Mouse (Mus musculus) C2C12 (cell line): ENCODE data around the gene Espl1. TPM values are rescaled to one million over a fixed set of nuclear protein-coding genes. Genes with fewer than 3 reads are reported as not detected.

Experiments
- H3K27me3 ChIP-seq: one replicate; pipeline ENCODE4 v1.6.1; 2011; ENCODE audit not compliant: control insufficient read depth, insufficient read depth, insufficient read length
- H3K36me3 ChIP-seq: one replicate; pipeline ENCODE4 v1.6.1; 2011; ENCODE audit not compliant: control insufficient read depth, insufficient read depth
- H3K4me3 ChIP-seq: one replicate; pipeline ENCODE4 v1.5.1; 2011; ENCODE audit warnings: mild to moderate bottlenecking, control low read depth; ENCODE audit not compliant: poor library complexity, insufficient read depth, severe bottlenecking
- H3K79me2 ChIP-seq: one replicate; pipeline ENCODE4 v1.6.1; 2011; ENCODE audit not compliant: control insufficient read depth, insufficient read depth
- H3K79me3 ChIP-seq: one replicate; pipeline ENCODE4 v1.6.1; 2011; ENCODE audit warnings: low read depth, control low read depth
- H3ac ChIP-seq: one replicate; pipeline ENCODE3; 2011; ENCODE audit warnings: low read depth; ENCODE audit not compliant: control insufficient read depth, insufficient read length
- CEBPB ChIP-seq: IDR thresholded peaks from one replicate; pipeline ENCODE4 v1.6.1; 2011; ENCODE audit warnings: low read depth, mild to moderate bottlenecking, control low read depth, moderate library complexity
- CTCF ChIP-seq: IDR thresholded peaks from one replicate; pipeline ENCODE4 v1.5.1; 2011; ENCODE audit not compliant: control insufficient read depth, insufficient read depth, insufficient read length
- FOSL1 ChIP-seq: IDR thresholded peaks from one replicate; pipeline ENCODE4 v1.8.0; 2011; ENCODE audit warnings: mild to moderate bottlenecking, low read length; ENCODE audit not compliant: poor library complexity, insufficient read depth, severe bottlenecking
- MAX ChIP-seq: IDR thresholded peaks from one replicate; pipeline ENCODE4 v1.6.1; 2011; ENCODE audit warnings: mild to moderate bottlenecking, control low read depth
- MYOD1 ChIP-seq: IDR thresholded peaks from one replicate; pipeline ENCODE4 v1.6.1; 2011; ENCODE audit warnings: low read depth; ENCODE audit not compliant: control insufficient read depth, insufficient read length
- MYOG ChIP-seq: IDR thresholded peaks from one replicate; pipeline ENCODE4 v1.6.1; 2011; ENCODE audit not compliant: control insufficient read depth, insufficient read length; ENCODE audit errors: extremely low read depth
- USF1 ChIP-seq: IDR thresholded peaks from one replicate; pipeline ENCODE4 v1.6.1; 2011; ENCODE audit warnings: low read depth, mild to moderate bottlenecking, control low read depth, moderate library complexity
- polyA plus RNA-seq: library from polyadenylated mRNA; unstranded; fragments of >200 nt; fragmentation: generic; extraction: Trizol; gene quantifications from one replicate; pipeline ENCODE4 v1.2.1, GENCODE M21; 2012; ENCODE audit warnings: missing spikeins

Espl1 gene
- polyA plus RNA-seq, 1 experiment: 47.0 TPM

GRCm38 (mm10) chr15:102249251-102249691 is 46.8 kb upstream of the Espl1 start:
- H3K36me3 ChIP-seq: peaks cover 40% of the 10 kb centered on the region
- H3K27me3 ChIP-seq: no peaks in the 10 kb centered on the region
- H3K79me2 ChIP-seq: peaks cover 50% of the 10 kb centered on the region
- no peak for TF ChIP-seq USF1
- no peak for TF ChIP-seq MAX
- TF ChIP-seq CEBPB: no peak
- TF ChIP-seq MYOD1: no peak
- no peak for TF ChIP-seq CTCF
- TF ChIP-seq MYOG: no peak
- no peak for TF ChIP-seq FOSL1
- no peak overlapping the region for H3ac ChIP-seq
- H3K79me3 ChIP-seq: peaks cover 12% of the 10 kb centered on the region
- H3K4me3 ChIP-seq: no peak overlapping the region

GRCm38 (mm10) chr15:102249967-102250366 is 46.1 kb upstream of the Espl1 start:
- H3K79me3 ChIP-seq: peaks cover 9% of the 10 kb centered on the region
- H3K79me2 ChIP-seq: peaks cover 47% of the 10 kb centered on the region
- H3K27me3 ChIP-seq: no peaks in the 10 kb centered on the region
- H3ac ChIP-seq: no peak overlapping the region
- H3K36me3 ChIP-seq: peaks cover 40% of the 10 kb centered on the region
- H3K4me3 ChIP-seq: no peak overlapping the region
- TF ChIP-seq FOSL1 (no peak), MYOD1 (no peak), CTCF (no peak), USF1 (no peak), CEBPB (no peak), MYOG (no peak), MAX (no peak)

GRCm38 (mm10) chr15:102250521-102250920 is 45.5 kb upstream of the Espl1 start:
- H3K79me3 ChIP-seq: peaks cover 7% of the 10 kb centered on the region

GRCm38 (mm10) chr15:102255547-102256255 is 40.4 kb upstream of the Espl1 start:
- Histone ChIP-seq H3K4me3 (peak overlapping the region; percentile 89), H3ac (no peak overlapping the region), H3K36me3 (peaks cover 27% of the 10 kb centered on the region), H3K27me3 (no peaks in the 10 kb centered on the region), H3K79me2 (peaks cover 51% of the 10 kb centered on the region), H3K79me3 (peaks cover 17% of the 10 kb centered on the region)
- TF ChIP-seq MYOG (no peak), CEBPB (no peak), CTCF (no peak), MAX (no peak), USF1 (no peak), MYOD1 (no peak), FOSL1 (no peak)

More at GRCm38 (mm10) chr15:102250521-102250920, 45.5 kb upstream of the Espl1 start:
- TF ChIP-seq MAX: no peak
- no peak for TF ChIP-seq USF1
- TF ChIP-seq CEBPB: no peak
- TF ChIP-seq MYOG: no peak
- no peak for TF ChIP-seq FOSL1
- no peak for TF ChIP-seq CTCF
- no peak for TF ChIP-seq MYOD1
- Histone ChIP-seq H3K79me2 (peaks cover 47% of the 10 kb centered on the region), H3K36me3 (peaks cover 40% of the 10 kb centered on the region), H3K27me3 (no peaks in the 10 kb centered on the region), H3ac (no peak overlapping the region), H3K4me3 (no peak overlapping the region)

- no peaks in the 10 kb centered on the region for H3K27me3 ChIP-seq
- peak overlapping the region; percentile 89 for H3K4me3 ChIP-seq
- peaks cover 18% of the 10 kb centered on the region for H3K36me3 ChIP-seq
- H3K79me3 ChIP-seq: peaks cover 17% of the 10 kb centered on the region
- H3K79me2 ChIP-seq: peaks cover 47% of the 10 kb centered on the region
- H3ac ChIP-seq: peak overlapping the region; percentile 85
- TF ChIP-seq CTCF: no peak
- TF ChIP-seq MYOG: no peak
- TF ChIP-seq FOSL1: no peak
- TF ChIP-seq CEBPB: no peak
- no peak for TF ChIP-seq MYOD1
- no peak for TF ChIP-seq USF1
- no peak for TF ChIP-seq MAX
Measured at GRCm38 (mm10) chr15:102256431-102257201, 39.5 kb upstream of the Espl1 start.
